Comparison of ENCODE assay signal across 9 mouse cellular contexts in the genomic region with DNA sequence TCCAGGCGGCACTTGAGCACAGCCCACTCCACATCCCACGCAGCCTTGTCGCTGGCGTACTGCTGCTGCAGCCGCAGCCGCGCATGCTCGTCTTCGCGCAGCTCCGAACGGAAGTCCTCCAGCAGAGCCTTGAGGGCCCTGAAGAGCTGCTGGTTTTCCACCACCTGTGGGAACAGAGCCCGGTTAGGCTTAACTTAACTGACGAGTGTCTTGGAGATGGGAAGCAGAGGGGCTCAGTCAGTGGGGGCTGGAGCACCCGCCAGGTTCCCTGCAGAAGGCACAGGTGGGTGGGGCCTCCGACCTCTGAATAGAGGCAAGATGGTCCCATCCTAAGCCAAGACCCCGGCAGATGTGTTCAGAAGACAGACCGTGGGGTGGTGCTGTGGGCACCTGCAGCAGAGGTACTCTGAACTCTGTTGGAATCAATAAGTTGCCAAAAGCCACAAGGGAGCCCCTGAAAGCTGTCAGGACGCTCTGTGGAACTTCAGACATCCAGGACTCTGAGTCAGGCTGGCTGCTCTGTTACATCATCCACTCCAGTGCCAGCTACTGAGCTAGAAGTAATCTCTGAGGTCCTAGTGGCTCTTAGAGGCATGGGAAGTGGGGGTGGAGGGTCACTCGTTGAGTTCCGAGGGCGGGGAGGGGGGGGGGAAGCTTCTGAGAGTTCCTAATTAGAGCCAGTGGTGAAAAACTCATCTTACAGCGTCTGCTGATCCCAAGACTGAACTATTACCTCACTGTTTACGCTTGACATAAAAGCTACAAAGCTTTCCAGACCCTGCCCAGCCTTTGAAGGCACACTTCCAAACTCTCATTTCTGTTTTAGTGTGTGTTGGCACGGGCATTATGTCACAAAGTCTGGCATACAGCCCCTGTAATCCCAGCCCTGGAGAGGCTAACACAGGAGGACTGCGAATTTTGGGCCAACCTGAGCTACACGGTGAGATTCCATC.
DNase-seq lines count a peak whose midpoint lies in the region; ATAC-seq and TF ChIP-seq lines count a peak whose summit lies in the region.
"Had no signal": no experiment of that assay in that cellular context is flagged by ENCODE, and none has a peak within 500 bp of the region (broad histone marks: within the 10 kb centered on the region; RNA-seq: fewer than 3 reads in every experiment).

No protein-coding gene starts in this region.

- TF ChIP-seq EP300 in liver, postnatal 0 days (IDR thresholded peaks at IDR 0.05; ENCODE audit: low read depth): no peak

- no peaks in the 10 kb centered on the region for H3K4me1 ChIP-seq in liver, adult 2 months (ENCODE audit: control insufficient read depth, insufficient read depth, low read length)
- H3K4me1 ChIP-seq in liver, postnatal 0 days (ENCODE audit: insufficient read depth): no peaks in the 10 kb centered on the region
- H3K4me1 ChIP-seq in forebrain, embryonic 16.5 days (replicated peaks; ENCODE audit: control insufficient read depth, insufficient read depth, low read length): peaks cover 6% of the 10 kb centered on the region

- H3K27ac ChIP-seq in liver, adult 2 months (replicated peaks; ENCODE audit: insufficient read depth, low read depth, low read length): no peak overlapping the region
- H3K27ac ChIP-seq in liver, postnatal 0 days (ENCODE audit: low read depth): no peak overlapping the region
- no peak overlapping the region for H3K27ac ChIP-seq in forebrain, embryonic 16.5 days (ENCODE audit: low read length)
- H3K27ac ChIP-seq: liver, embryonic 13.5 days had no signal

- no peaks in the 10 kb centered on the region for H3K79me2 ChIP-seq in liver, adult 2 months (ENCODE audit: control insufficient read depth, insufficient read depth, low read length)
- no peaks in the 10 kb centered on the region for H3K79me2 ChIP-seq in myocyte (ENCODE audit: control insufficient read depth, insufficient read depth)

- peak; percentile 7 for DNase-seq in liver, adult 2 months (ENCODE audit: extremely low read depth, low read depth, low spot score)
- DNase-seq in liver, postnatal 0 days: no peak
- peak; percentile 90 for DNase-seq in brain, embryonic 14.5 days (ENCODE audit: low read depth)
- DNase-seq in kidney, postnatal 4 days: no peak
- DNase-seq in adrenal gland, postnatal 25 days: no peak
- no peak for DNase-seq in liver
- DNase-seq: liver, embryonic 13.5 days had no signal

- no peak overlapping the region for H3K9ac ChIP-seq in liver, adult 2 months (ENCODE audit: low read depth, low read length)
- no peak overlapping the region for H3K9ac ChIP-seq in liver, postnatal 0 days (replicated peaks)
- H3K9ac ChIP-seq in forebrain, embryonic 16.5 days (replicated peaks; ENCODE audit: low read depth, low read length): no peak overlapping the region
- H3K9ac ChIP-seq: liver, embryonic 13.5 days had no signal

- no peak for ATAC-seq in liver, postnatal 0 days
- ATAC-seq in forebrain, embryonic 16.5 days: peak; percentile 83

- 70% methylated on average over 27 of the region's 27 CpGs for WGBS in liver, adult 2 months
- 66% methylated on average over 27 of the region's 27 CpGs for WGBS in liver, postnatal 0 days (ENCODE audit: insufficient replicate concordance)
- WGBS in forebrain, embryonic 16.5 days: 59% methylated on average over 27 of the region's 27 CpGs

- no peak overlapping the region for H3ac ChIP-seq in myocyte (ENCODE audit: control insufficient read depth, insufficient read length)

- TF ChIP-seq POLR2A in liver, adult 2 months (IDR thresholded peaks at IDR 0.05; ENCODE audit: extremely low read depth, insufficient read depth, low read length): no peak
- no peak for TF ChIP-seq POLR2A in brain, embryonic 14.5 days (IDR thresholded peaks at IDR 0.05; ENCODE audit: borderline replicate concordance, extremely low read depth, insufficient read depth, insufficient read length, poor library complexity, severe bottlenecking)
- TF ChIP-seq POLR2A in myocyte (IDR thresholded peaks at IDR 0.05; ENCODE audit: insufficient read length, low read depth): no peak

- no peak for TF ChIP-seq CTCF in liver, adult 2 months (IDR thresholded peaks at IDR 0.05; ENCODE audit: low read depth, low read length)
- no peak for TF ChIP-seq CTCF in liver, postnatal 0 days (IDR thresholded peaks at IDR 0.05; ENCODE audit: low read depth)
- TF ChIP-seq CTCF in brain, embryonic 14.5 days (IDR thresholded peaks at IDR 0.05; ENCODE audit: borderline replicate concordance, extremely low read depth, insufficient read depth, insufficient read length): no peak

- no peak overlapping the region for H3K4me2 ChIP-seq in liver, postnatal 0 days (ENCODE audit: low read depth, low read length)
- no peak overlapping the region for H3K4me2 ChIP-seq in forebrain, embryonic 16.5 days (ENCODE audit: low read length)
- H3K4me2 ChIP-seq in myocyte (ENCODE audit: low read depth): peak overlapping the region; percentile 56
- H3K4me2 ChIP-seq: liver, embryonic 13.5 days had no signal

- no peaks in the 10 kb centered on the region for H3K9me3 ChIP-seq in liver, postnatal 0 days (ENCODE audit: low read length)
- no peaks in the 10 kb centered on the region for H3K9me3 ChIP-seq in forebrain, embryonic 16.5 days (ENCODE audit: control insufficient read depth, low read length)
- H3K9me3 ChIP-seq: liver, embryonic 13.5 days had no signal

- H3K27me3 ChIP-seq in liver, adult 2 months (ENCODE audit: control insufficient read depth, insufficient read depth, low read length): no peaks in the 10 kb centered on the region
- no peaks in the 10 kb centered on the region for H3K27me3 ChIP-seq in liver, postnatal 0 days (ENCODE audit: insufficient read depth, low read length)
- H3K27me3 ChIP-seq in forebrain, embryonic 16.5 days (replicated peaks; ENCODE audit: control insufficient read depth, insufficient read depth, low read length): no peaks in the 10 kb centered on the region
- H3K27me3 ChIP-seq in myocyte (ENCODE audit: control insufficient read depth, insufficient read depth, insufficient read length): no peaks in the 10 kb centered on the region
- H3K27me3 ChIP-seq: liver, embryonic 13.5 days had no signal

- no peak overlapping the region for H3K4me3 ChIP-seq in liver, adult 2 months (ENCODE audit: insufficient read depth, low read depth, low read length)
- no peak overlapping the region for H3K4me3 ChIP-seq in liver, postnatal 0 days (ENCODE audit: low read depth, low read length)
- no peak overlapping the region for H3K4me3 ChIP-seq in forebrain, embryonic 16.5 days (replicated peaks; ENCODE audit: low read length)
- no peak overlapping the region for H3K4me3 ChIP-seq in myocyte
- H3K4me3 ChIP-seq: liver, embryonic 13.5 days had no signal

- H3K36me3 ChIP-seq in liver, adult 2 months (ENCODE audit: control insufficient read depth, insufficient read depth, low read length): no peaks in the 10 kb centered on the region
- H3K36me3 ChIP-seq in liver, postnatal 0 days (replicated peaks; ENCODE audit: insufficient read depth, low read length): no peaks in the 10 kb centered on the region
- H3K36me3 ChIP-seq in forebrain, embryonic 16.5 days (ENCODE audit: control insufficient read depth, insufficient read depth): peaks cover 9% of the 10 kb centered on the region; the same call in 1 of the 2 replicates
- peaks cover 5% of the 10 kb centered on the region for H3K36me3 ChIP-seq in myocyte (ENCODE audit: control insufficient read depth, insufficient read depth)
- H3K36me3 ChIP-seq: liver, embryonic 13.5 days had no signal

TF ChIP-seq in myocyte, 11 proteins besides CTCF, POLR2A, EP300 and RAD21:
- TF ChIP-seq POLR2AphosphoS2 (IDR thresholded peaks at IDR 0.05; ENCODE audit: insufficient read length, low read depth) (peak; percentile 28), CEBPB (IDR thresholded peaks at IDR 0.05; ENCODE audit: insufficient read depth, poor library complexity, severe bottlenecking) (peak; percentile 79; the same call in 1 of the 2 replicates), SRF (IDR thresholded peaks at IDR 0.05; ENCODE audit: control insufficient read depth, insufficient read length, low read depth) (no peak), MYOG (IDR thresholded peaks at IDR 0.05; ENCODE audit: control insufficient read depth in 1 of 3, insufficient read depth in 1 of 3, insufficient read length in 2 of 3, low read depth in 2 of 3) (peak in 1 of 3 experiments; percentile 17)
TF ChIP-seq in myocyte: peak in this region for 3.

Comparison
In these comparisons a context has a peak if more than half of its experiments do, and no peak if none do; other contexts are left out.
1. DNase-seq: peak in liver, adult 2 months (single experiment) and brain, embryonic 14.5 days (single experiment); none in liver, postnatal 0 days (single experiment), kidney, postnatal 4 days (0 of 2), adrenal gland, postnatal 25 days (single experiment) and liver (single experiment).